Mouse (Mus musculus): ENCODE results near the gene Gjb6.
A peak's percentile ranks its signal among the peaks of the same experiment; 100 is the strongest.

The Gjb6 gene

DNA sequence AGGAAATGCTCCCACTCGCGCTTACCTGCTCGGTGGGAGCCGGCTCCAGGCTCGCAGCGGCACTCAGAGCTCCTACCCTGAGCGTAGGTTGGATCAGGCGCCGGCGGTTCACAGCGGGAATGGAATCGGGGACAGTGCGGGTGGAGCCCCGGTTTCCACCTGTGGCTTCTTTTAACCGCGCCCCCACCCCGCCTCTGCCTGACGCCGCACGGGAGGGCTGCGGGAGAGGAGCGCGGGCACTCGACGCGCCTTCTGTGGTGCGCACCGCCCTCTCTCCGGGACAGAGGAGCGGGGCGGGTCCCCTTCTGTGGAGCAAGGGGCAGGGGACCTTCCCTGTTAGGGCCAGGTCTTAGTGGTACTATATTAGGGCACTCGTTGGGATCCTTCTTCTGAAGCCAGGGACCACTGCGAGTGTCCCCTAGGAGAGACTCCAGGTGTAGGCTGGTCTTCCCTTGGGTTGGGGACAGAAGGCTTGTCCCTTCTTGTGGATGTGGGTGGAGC is at the start of gene Gjb6:
Gene Gjb6 (minus strand): TSS at position 451 of the 501 bp plus-strand sequence.
- DNase-seq, result peak; percentile 39

DNA sequence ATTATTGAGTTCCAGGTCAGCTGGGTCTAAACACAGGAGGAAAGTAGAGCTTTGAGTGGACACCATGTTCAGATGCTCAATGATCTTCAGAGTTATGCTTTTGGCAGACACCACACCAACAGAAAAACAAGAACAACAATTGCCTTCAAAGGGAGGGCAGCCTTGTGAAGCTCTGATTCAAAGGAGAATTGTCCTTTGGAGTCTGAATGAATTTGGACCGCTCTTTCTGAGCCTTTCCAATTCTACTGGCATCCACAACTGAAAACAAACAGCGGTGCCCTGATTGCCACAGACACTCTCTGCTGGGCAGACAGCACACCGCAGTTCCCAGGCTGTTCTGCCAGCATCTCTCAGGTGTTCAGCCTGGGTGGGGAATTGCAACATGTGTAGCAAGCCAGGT is 32.1 kb upstream of the Gjb6 start:
- DNase-seq, result peak; percentile 32

DNA sequence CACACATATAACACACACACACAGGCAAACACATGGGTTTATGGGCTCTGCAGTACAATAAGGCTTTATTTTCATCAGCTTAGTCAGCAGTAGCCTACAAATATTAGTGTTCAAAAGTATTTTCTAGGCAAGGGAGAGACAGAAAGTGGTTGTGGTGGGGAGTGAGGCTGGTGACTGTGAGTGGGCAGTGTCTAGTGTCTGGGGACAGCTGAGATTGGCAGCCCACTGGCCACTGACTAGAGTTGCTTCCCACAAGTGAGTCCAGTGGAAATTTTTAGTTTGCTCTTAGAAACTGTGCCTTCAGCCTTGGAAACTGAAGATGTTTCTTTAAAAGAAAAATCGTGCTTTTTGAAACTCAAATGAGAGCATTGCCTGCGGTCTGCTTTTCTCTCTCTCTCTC is 28.4 kb upstream of the Gjb6 start:
- DNase-seq, result peak; percentile 8

DNA sequence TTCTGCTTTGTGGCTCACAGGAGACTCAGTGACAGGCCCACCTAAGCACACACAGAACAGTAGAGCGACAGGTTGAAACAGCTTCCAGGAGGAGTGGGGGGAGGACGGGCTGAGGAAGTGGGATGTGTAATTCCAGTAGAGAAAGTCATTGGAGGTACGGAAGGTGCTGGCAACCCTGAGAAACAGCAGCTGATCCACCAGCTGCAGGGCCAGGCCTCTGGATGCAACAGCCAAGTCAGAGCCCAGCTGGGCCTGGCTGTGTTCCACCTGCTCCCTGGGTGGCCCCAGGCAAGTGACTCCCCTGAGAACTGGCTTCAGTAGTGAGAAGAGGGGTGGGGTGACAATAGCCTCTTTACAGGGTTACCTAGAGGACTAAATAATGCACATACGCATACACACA is 27.8 kb upstream of the Gjb6 start:
- DNase-seq, result peak; percentile 24

DNA sequence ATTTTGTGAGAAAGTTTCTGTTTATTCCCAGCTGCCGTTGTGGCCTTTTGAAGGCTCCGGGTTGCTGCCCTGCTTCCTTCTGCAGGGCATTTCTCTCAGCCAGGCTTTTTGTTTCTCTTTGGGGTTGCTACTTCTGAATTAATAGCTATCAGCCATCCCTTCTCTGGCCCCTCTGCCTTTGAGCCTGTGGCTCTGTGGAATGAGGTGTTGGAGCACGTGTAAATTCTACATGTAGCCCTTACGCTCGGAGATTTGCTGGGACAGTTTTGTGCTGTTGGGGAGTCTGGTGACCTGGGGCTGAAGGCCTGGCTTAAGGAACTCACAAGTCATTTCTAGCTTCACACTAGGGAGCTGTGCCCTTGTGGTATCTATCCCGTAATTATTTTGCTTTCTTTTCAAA is 21.5 kb upstream of the Gjb6 start:
- DNase-seq, result no peak

DNA sequence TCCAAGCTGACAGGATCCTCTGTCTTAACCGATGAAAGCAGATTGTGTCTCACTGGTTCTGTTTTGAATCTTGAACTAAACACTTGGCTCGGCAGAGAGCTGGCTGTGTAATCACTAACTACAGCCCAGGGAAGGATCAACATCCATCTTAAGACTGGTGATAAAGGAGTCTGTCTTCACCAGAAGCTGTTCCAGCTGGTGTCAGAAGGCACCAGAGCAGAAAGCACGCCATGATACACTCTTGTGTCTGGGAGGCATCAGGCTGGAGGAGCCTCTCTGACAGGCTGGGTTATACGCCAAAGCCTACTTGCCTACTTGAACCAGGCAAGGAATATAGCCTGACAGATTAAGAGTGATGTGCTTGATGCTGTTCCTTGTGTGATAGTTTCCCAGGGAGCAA is 12.3 kb upstream of the Gjb6 start:
- DNase-seq, result no peak

DNA sequence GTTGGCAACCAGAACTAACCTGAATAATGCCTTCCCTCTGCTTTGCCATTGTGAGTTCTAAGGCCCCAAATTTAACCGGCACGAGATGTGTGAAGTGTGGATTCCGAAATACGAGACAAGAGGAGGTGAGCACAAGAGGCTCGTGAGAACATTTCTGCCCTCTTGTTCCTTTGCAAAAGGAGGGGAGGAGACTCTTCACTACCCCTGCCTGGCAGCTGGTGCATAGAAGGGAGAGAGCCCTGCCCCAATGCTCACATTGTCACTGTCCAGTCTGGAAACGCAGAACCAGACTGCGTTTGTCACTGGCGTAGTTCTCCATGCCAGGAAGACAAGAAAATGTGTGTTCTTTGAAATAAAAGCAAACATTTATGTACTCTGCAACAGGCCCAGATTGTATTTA is 1.9 kb upstream of the Gjb6 start:
- DNase-seq, result no peak

DNA sequence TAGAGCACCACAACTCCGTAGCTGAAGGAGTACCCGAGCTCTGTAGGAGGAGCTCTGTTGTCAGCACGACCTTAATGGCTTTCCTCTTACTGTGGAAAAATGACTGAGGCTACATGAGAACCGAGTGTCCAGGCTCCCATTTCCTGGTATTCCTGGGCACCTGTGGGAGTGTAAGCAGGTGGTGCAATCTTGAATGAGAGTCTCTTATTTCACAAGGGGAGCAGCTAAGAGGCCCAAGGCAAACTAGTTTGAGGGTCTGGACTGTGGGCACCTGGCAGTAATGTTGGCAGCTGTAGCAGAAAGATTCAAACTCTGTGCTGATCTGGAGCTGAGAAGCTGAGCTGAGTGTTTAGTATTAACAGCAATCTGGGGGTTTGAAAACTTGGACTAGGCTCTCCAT is 6.0 kb downstream of the Gjb6 start:
- DNase-seq, result no peak

DNA sequence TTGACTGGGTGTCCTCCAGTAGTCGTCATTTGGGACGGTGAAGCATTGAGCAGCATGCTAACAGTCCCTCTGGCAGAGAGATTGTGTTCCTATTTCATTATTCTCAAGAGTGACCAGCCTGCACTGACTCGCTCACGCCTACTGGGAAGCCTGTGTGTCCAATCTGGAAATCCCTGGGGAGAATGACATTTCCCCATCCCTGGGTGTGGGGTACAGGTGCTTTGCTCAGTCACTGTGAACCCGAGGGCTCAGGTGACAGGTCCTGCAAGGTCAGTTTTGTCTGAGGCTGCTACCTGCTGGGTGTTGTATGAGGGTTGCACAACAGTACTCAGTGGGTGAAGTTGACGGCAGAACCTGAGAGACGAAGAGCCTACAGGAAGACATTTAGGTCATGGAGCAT is 11.1 kb downstream of the Gjb6 start:
- no peak for DNase-seq

DNA sequence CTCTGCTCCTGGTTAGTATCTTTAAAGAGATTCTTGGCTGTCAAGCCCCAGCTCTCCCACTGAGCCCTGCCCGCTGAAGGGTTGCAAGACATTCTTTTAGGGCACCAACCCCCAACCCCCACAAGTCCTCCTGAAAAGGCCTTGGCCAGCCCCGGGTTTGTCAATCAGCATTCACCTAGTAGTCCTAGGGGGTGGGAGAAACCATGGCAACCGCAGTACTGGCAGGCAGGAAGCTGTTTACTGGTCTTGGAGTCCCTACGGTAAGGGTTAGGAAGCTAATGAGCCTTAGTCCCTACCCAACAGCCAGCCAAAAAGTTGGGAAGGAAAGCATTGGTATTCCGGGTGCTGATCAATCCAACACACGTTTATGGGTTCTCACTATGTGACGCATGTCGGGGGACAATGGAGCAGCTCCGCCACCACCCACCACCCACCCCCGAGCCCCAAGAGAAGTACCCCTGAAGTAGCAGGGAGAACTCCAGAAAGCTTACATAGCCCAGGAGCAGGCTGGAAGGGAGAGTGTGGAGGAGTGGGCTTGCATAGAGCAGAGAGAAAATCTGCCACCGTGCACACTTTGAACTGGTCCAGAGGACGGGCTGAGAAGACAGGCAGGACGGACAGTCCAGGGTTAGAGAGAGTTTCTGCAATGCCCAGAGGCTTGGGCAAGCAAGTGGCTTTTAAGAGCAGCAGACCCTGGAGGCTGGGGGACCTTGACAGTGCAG is 17.4 kb downstream of the Gjb6 start, which contains the start of gene Gm4491:
Gene Gm4491 (minus strand): TSS at position 61 of the 722 bp plus-strand sequence.
- peak; percentile 56 for DNase-seq

DNA sequence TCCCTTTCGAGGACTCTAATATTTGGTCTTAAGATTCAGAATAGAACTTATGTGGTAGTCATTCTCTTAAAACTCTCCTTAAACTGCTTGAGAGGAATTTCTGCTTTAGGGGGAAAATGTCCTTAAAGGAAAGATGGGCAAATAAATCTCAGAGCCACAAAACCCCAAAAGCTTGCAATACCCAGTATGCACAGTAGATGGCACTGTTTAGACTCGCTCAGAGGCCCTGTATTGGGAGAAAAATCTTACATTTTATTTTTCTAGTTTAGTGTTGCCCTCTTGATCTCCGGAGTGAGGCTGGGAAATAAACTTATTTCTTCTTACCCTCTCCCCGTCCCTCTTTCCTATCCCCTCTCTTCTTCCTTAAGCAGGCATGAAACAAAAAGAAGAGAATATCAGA is 24.2 kb downstream of the Gjb6 start:
- peak; percentile 23 for DNase-seq

DNA sequence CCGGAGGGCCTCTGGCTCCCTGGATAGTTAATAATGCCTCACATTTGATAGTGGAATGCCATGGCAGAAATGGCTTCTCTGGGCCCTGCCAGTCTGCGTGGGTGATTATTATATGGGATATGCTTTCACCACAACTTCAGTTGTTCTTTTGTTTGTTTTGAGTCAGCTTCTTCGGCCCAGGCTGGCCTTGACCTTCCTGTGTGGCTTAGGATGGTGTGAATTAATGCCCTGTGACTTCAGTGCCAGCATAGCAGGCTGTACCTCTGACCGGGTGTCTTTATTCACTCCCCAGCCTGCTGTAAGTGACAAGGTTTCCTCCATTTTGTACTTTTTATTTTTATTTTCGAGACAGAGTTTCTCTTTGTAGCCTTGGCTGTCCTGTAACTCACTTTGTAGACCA is 25.5 kb downstream of the Gjb6 start:
- no peak for DNase-seq

DNA sequence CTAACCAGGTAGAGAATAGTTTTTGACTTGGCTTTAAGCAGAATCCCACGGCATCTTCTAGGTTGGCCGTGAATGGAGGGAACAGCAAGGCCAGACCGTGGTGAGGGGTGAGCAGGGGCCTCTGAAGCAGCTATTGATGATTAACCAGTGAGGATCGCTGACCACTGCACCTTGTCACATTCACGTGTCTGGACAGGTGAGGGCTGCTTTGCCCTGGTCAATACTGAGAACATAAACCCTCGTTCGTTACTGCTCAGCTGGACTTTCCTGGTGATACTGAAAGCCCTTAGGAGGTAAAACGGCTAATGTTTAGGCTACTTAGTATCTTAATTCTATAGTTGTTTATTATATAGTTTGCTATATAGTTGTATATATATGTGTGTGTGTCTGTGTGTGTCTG is 26.3 kb downstream of the Gjb6 start:
- DNase-seq, result no peak

DNA sequence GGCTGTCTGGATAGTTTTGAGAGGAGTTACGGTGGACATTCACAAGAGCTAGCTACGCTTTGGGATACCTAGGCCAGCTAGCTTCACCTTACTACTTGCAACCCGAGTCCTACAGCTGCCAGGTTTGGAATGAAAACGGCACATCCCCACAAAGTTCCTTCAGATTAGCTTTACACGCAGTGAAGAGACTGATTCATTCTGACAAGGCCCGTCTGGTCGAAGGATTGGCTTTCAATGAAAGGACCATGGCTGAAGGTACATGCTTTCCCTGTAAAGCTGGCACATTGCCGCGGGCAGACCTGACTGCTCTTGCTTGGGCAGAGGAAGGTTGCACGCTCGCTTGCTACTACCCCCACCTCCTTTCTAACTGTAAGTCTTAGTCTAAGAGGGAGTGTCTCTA is 27.7 kb downstream of the Gjb6 start:
- DNase-seq, result no peak

DNA sequence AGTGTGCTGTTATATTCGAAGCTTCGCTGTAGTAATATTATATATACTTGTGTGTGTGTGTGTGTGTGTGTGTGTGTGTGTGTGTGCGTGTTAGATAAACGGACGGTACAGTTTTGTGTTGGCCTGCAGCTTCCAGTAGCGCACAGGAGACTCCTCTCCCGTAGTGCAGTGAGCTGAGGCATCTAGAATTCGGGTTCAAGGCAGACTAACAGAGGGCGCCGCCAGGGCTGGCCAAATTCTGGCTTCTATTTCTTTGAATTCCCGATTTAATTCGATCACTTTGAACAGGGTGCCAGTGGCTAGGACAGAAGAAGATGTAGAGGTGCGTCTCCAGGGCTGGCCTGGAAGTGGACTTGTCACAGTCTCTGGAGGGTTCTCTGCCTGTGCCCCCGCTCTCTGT is 28.3 kb downstream of the Gjb6 start:
- DNase-seq, result no peak

DNA sequence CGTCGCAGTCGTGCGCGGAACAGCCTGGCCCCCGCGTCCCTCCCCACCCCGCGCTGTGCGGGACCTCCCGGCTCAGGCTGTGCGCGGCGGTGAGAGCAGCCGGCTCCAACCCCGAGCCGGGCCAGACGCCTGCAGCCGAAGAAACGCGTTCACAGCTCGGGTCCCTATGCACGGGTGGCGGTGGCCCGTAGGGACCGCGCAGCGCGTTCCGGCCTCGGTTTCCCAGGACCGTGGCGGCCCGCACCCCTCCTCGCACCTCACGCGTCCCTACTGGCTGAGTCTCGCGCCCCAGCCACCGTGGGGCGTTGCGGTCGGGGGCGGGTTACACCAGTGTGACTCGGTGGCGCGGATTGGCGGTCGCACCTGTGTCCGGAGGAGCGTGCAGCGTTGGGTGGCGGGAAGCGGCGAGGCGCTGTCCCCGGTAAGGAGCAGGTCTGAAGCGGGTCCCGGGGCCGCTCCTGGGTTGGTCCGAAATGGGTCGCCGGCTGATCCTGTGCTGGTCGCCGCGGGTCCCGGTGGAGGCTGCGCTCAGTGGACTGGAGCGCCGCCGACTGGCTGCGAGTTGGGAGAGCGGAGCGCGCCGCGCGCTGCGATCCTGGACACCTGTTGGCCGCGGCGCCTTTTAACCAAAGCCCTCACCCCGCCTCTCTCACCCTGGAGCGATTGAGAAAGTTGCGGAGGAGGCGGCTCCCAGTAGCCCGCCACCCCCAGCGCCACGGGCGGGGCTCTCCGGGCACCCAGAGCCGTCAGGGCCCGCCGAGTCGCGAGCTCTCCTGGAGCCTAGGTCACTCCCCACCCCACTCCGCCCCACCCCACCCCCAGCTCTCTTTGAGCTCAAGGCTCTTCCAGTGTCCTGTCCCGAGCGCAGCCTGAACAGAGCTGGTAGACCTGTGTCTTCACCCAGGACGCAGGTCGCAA is 29.0 kb downstream of the Gjb6 start, which contains the start of gene Gjb2:
Gene Gjb2 (minus strand): TSS at position 597 of the 918 bp plus-strand sequence.
- peak; percentile 6 for DNase-seq

DNA sequence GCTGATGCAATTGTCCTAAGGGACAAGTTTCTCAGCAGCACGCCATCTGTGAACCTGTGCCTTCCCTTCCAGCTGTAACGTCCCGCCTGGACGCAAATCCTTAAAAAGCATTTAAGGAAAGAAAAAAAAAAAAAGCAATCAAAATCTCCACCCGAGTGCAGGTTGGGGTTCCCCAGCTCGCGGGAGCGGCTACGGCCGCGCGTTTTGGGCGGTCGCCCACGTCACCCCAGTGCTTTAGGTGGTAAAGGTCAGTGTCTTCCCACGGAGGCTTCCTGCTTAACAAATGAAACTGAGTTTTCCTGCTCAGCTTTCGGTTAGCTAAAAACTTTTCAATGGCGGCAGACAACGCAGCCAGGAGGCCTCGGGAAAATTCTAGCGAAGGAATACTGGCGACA is 29.7 kb downstream of the Gjb6 start:
- DNase-seq, result no peak

DNA sequence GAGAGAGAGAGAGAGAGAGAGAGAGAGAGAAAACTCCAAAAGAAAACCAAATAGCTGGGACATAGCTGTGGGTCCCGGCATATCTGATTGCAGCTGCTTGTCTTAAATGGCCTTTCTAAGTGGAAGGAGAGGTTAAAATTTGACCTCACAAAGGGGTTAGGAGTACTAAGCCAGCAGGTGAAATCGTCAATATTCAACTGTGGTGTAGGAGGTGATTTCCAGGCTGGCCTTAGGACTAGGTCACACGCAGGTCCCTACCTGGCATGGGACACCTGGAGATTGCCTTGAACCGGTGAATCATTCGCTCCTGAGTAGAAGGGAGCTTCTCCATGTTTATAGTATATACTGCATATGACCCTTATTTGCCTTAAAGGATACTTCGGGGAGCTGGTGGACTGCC is 30.3 kb downstream of the Gjb6 start:
- no peak for DNase-seq

DNA sequence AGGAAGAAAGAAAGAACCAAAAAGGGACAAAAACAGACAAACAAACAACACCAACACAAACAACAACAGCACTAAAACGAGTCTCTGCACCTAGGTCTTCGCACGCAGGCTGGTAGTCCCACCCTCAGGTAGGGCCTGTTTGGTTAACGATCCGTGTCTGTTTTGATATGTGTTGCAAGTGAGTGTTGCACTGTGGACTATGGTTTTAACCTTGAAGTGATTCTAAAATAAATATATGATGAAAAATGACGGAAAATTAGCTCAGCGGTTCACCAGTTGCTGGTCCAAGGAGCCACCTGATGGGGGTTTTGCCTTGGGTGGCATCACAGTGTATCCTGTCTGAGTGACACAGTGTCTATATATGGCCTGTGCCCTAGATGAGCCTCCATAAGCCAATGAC is 31.8 kb downstream of the Gjb6 start:
- DNase-seq, result no peak

DNA sequence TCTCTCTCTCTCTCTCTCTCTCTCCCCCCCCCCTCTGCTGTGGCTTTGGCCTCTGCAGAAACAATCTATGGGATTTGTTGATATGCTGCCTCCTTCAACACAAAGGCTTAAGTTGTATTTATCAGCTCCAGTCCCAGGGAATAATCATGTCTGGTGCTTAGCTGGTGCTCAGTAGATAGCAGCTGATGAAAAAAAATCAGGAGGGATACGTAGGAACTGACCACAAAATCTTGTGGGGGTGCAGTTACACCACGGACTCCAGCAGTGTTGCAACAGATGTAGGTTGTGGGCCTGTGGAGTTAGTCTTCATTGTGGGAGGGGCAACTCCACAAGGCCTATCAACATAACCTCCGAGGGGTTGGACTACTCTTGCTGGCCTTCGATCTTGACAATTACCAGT is 37.6 kb downstream of the Gjb6 start:
- DNase-seq, result no peak

DNA sequence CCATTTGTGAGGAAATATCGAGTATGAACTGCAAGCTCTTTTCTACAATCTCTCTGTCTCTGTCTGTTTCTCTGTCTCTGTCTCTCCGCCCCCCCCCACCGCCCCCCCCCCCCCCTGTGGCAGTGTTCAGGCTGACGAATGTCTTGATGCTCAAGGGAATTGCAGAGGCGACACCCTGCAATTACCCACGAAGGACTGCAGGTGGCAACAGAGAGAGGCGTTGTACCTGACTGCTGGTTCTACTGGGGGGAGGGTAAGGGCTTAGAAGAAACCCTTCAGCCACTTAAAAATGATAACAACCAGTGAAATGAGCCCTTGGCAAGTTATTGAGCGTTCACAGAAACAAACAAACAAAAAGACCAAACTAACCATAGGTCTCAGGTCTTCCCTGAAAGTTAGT is 40.4 kb downstream of the Gjb6 start:
- DNase-seq, result peak; percentile 63

DNA sequence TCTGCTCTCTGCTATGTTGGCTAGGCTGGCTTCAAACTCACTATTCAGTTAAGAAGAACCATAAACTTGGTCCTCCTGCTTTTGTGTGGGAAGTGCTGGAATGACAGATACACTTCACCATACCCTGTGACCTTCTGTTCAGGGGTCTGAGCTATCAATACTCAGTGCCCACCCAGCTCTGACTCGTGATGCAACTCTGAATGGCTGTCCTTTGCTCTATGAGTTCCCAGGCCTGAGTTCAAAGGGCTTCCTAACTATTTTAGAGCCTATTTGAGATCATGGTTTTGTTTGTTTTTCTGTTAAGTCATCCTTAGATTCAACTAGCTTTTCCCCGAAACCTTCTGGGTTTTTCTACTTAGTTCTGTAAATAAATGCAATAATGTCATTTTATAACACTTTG is 43.4 kb downstream of the Gjb6 start:
- no peak for DNase-seq

DNA sequence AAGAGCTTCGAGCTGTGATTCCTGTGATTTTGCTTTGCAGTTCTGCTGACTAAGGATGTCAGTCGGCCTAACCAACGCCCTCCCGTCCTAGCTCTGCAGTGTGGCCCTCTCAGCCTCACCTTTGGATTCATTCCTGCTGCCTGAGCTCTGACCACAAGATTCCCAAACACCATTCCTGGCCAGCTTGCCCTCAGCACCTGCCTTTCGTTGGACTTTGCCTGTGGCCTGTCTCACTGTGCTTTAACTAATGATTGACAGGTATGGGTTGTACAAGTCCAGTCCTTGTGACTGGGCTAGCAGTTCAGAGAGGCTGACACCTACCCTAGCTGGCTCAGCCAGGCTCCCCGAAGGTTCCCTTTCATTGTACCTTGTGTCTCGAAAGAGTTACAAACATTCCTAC is 44.3 kb downstream of the Gjb6 start:
- DNase-seq, result no peak

DNA sequence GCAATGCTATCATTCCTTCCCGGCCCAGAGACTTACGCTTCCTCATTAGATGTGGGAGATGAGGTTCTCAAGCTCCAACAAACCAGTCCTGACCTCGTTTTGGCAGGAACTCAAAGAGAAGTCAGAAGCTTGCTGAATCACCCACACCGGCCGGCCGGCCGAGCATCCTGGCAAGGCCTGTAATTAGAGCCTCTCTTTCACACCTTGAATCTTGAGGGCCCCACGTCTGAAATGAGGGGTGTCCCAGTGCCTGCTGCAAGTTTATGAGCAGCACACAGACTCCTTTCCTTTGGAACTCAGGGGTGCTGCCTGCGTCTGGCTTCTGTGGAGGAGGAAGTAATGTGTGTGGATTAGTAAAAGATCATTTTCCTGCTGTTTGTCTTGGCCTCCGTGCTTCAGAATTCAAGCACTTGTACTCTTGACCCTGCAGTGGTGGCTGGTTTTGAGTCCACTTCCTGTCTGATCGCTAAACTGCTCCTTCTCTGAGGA is 49.2 kb downstream of the Gjb6 start:
- DNase-seq, result no peak
